Mouse (Mus musculus) yolk sac, embryonic 10.5 days (tissue): ENCODE measurements around the gene 1700024B05Rik.
"Not testable (repeated sequence)": the region's sequence is repeated elsewhere in the genome, so short reads cannot be mapped to it uniquely, and the experiment has no call there.

Experiments used
- DNase-seq: peaks from one replicate; pipeline ENCODE4 v3.0.0-alpha.2; 2017; ENCODE audit warnings: low spot score

1700024B05Rik gene

DNA sequence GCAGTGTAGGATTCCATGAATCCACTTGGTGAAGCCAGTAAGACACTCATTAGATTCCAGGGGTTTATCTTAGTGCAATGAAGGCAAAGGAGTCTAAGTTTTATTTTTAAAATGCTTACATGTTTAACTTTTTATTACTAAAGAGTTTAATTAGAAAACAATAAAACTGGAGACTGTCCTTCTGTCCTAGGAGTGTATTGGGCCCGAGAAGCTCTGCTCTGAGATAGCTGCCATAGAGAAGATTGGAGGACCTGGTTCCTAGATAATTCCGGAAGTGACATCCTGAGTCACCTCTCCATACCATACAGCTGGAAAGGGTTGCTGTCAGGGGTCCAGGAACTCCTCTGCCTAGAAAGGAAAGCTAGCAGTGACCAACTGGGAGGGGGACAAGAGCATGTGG is at the start of gene 1700024B05Rik:
1700024B05Rik (plus strand) TSS at position 301 of the 400 bp plus-strand sequence.
- DNase-seq, result not testable (repeated sequence)

- not testable (repeated sequence) for DNase-seq
Measured at GRCm38 (mm10) chr14:41907190-41907589, 36.6 kb upstream of the 1700024B05Rik start, which contains the start of gene Gm7980. Gene Gm7980, minus strand, starts transcription at chr14:41907290.

GRCm38 (mm10) chr14:41924649-41925048 is 19.1 kb upstream of the 1700024B05Rik start, which contains the start of gene 1700049E17Rik1:
Gene 1700049E17Rik1, plus strand, starts transcription at chr14:41924949.
- not testable (repeated sequence) for DNase-seq

GRCm38 (mm10) chr14:41964095-41964494 is 20.3 kb downstream of the 1700024B05Rik start:
- not testable (repeated sequence) for DNase-seq

DNA sequence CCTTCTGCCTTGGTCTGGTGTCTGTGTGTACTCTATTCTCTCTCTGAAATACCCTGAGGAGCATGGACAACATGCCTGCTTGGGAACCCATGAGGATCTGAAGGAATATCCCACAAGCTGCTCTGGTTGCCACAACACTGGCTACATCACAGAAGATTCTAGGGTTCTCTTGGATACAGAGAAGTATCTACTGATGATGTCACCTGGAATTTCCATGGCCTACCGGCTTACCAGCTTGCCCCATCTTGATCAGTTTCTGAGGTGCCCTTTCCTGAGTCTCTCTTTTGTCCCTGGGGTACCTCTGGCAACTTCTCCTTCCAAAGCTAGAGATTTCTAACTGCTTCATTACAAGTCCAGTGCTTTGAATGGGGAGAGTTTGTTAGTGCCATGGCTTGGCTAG is 24.0 kb downstream of the 1700024B05Rik start, which contains the start of gene Gm6401:
Gm6401 (minus strand) TSS at position 101 of the 400 bp plus-strand sequence.
- DNase-seq, result not testable (repeated sequence)

GRCm38 (mm10) chr14:41968596-41968995 is 24.8 kb downstream of the 1700024B05Rik start:
- not testable (repeated sequence) for DNase-seq

GRCm38 (mm10) chr14:41983225-41983624 is 39.4 kb downstream of the 1700024B05Rik start, which contains the start of gene Gm3543:
Gene Gm3543, minus strand, starts transcription at chr14:41983325.
- not testable (repeated sequence) for DNase-seq
